Mouse (Mus musculus): ENCODE measurements around the gene Rtl6. TPM values are rescaled to one million over a fixed set of nuclear protein-coding genes. Genes with fewer than 3 reads are reported as not detected.

Gene Rtl6
- total RNA-seq, 2 experiments from 2014 or later, result 3.4 to 4.3 TPM

- no peak overlapping the region for H3K4me3 ChIP-seq
- no peak for DNase-seq
- no peak overlapping the region for H3K27ac ChIP-seq
- intact Hi-C loops (cut with DNase I), result no loop called here
- TF ChIP-seq CTCF (IDR thresholded peaks at IDR 0.05), result no peak
Observed at GRCm38 (mm10) chr15:84577019-84577418, 19.4 kb upstream of the Rtl6 start.

DNA sequence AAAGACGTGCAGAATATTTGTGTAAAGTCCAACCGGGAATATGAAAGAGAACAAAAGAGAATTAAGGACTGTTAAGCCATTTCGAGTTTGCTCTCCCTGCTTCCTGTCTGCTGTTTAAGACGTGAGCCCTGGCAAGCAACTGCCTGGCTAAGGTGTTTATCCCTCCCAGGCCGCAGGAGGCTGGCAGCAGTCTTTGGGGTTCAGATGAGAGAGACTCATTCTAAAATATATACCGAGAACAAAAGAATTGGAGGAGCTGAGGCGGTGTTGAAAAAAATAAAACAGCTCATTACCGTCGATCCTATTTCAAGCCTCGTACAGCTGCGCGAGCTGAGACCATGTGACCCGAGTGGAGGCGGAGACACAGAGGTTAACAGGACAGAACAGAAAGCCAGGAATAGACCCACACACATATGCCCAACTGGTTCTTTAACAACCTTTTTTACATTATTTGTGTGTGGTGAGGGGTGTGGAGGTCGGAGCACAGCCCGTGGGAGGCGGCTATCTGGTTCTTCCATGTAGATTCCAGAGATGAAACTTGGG, 9.0 kb upstream of the Rtl6 start:
- TF ChIP-seq CTCF (IDR thresholded peaks at IDR 0.05), result no peak
- intact Hi-C loops (cut with DNase I), result no loop called here
- Histone ChIP-seq H3K27ac (no peak overlapping the region), H3K4me3 (peak overlapping the region; percentile 17; the same call in 1 of the 2 replicates)
- no peak for DNase-seq

- intact Hi-C loops (cut with DNase I), result no loop called here
- no peak for DNase-seq
- Histone ChIP-seq H3K27ac (no peak overlapping the region), H3K4me3 (no peak overlapping the region)
- no peak for TF ChIP-seq CTCF (IDR thresholded peaks at IDR 0.05)
Observed at GRCm38 (mm10) chr15:84561501-84561900, 3.9 kb upstream of the Rtl6 start.

DNA sequence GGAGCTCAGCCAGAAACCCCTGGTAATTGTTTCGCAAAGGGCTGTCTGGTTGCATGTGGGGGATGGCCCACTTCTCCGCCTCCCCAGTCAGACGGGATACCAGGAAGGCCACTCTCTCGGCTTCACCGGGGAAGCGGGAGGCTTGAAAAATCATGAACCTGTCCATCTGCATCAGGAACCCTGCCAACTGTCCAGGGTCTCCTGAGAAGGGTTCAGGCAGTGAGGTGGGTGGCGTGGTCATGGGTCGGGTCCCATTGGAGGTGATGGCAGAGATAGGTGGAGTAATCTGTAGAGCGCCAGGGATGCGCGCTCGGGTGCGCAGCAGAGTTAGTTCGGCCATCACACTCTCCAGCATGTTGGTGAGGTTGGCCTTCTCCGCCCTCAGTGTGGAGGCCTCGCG, 949 bp downstream of the Rtl6 start:
- intact Hi-C loops (cut with DNase I), result no loop called here
- no peak for TF ChIP-seq CTCF (IDR thresholded peaks at IDR 0.05)
- DNase-seq, result no peak
- peak overlapping the region; percentile 86 for H3K4me3 ChIP-seq
- H3K27ac ChIP-seq, result no peak overlapping the region

GRCm38 (mm10) chr15:84551065-84551464, 6.6 kb downstream of the Rtl6 start:
- DNase-seq, result no peak
- intact Hi-C loops (cut with DNase I), result no loop called here
- no peak for TF ChIP-seq CTCF (IDR thresholded peaks at IDR 0.05)
- H3K27ac ChIP-seq, result no peak overlapping the region
- H3K4me3 ChIP-seq, result no peak overlapping the region

DNA sequence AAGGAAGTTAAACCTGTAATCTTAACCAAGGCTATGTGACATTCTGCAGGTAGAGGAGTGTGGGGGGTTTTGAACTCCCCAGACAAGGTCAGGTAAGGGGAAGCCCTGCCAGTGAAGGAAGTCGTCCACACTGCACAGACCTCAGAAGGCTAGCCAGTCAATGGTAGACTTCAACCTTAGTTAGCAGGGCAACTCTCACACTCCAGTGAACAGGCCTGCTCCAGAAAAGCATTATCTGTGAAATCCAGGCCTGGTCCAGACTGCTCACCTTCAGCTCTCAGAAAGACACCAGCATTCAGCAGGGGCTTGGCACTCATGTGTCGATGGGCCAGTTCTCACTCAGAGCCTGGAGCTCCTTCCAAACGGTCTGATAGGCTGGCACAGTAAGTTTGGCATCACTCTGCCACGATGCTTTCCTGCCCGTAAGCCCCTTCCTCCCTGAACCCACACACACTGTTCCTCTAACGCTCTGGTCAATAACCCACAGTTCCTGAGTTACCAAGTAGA, 8.3 kb downstream of the Rtl6 start:
- TF ChIP-seq CTCF (IDR thresholded peaks at IDR 0.05), result no peak
- no peak for DNase-seq
- Histone ChIP-seq H3K27ac (no peak overlapping the region), H3K4me3 (no peak overlapping the region)
- intact Hi-C loops (cut with DNase I), result no loop called here

- intact Hi-C loops (cut with DNase I), result no loop called here
- DNase-seq, result no peak
- TF ChIP-seq CTCF (IDR thresholded peaks at IDR 0.05), result no peak
- H3K27ac ChIP-seq, result no peak overlapping the region
- H3K4me3 ChIP-seq, result no peak overlapping the region
Observed at GRCm38 (mm10) chr15:84546028-84546427, 11.6 kb downstream of the Rtl6 start.

- H3K4me3 ChIP-seq, result no peak overlapping the region
- H3K27ac ChIP-seq, result no peak overlapping the region
- intact Hi-C loops (cut with DNase I), result no loop called here
- no peak for TF ChIP-seq CTCF (IDR thresholded peaks at IDR 0.05)
- no peak for DNase-seq
Observed at GRCm38 (mm10) chr15:84541175-84541574, 16.4 kb downstream of the Rtl6 start.

- H3K27ac ChIP-seq, result no peak overlapping the region
- intact Hi-C loops (cut with DNase I), result no loop called here
- TF ChIP-seq CTCF (IDR thresholded peaks at IDR 0.05), result no peak
- no peak overlapping the region for H3K4me3 ChIP-seq
- no peak for DNase-seq
Observed at GRCm38 (mm10) chr15:84538974-84539588, 18.5 kb downstream of the Rtl6 start.

DNA sequence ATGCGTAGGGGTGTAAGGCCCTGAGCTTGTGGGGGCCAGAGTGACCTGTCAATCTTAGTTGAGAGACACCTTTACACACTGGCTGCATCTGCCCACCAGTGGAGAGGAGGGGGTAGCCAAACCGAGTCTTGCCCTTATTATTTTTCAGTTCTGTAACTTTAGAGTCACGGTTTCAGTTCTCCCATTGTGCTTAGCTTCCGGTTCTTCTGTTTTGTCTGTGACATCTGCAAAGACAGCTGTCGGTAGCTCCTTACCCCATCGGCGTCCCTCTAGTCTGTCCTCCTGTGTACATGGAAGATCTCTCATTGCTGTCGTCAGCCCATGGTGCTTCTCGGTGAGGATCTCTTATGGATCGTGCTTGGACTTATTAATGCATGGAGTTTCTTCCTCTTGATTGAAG, 20.5 kb downstream of the Rtl6 start:
- no peak overlapping the region for H3K4me3 ChIP-seq
- H3K27ac ChIP-seq, result no peak overlapping the region
- no peak for DNase-seq
- intact Hi-C loops (cut with DNase I), result loop anchor here (2.0 kb wide), 1 partner anchor 80 kb away; no protein-coding TSS in a partner anchor
- no peak for TF ChIP-seq CTCF (IDR thresholded peaks at IDR 0.05)

DNA sequence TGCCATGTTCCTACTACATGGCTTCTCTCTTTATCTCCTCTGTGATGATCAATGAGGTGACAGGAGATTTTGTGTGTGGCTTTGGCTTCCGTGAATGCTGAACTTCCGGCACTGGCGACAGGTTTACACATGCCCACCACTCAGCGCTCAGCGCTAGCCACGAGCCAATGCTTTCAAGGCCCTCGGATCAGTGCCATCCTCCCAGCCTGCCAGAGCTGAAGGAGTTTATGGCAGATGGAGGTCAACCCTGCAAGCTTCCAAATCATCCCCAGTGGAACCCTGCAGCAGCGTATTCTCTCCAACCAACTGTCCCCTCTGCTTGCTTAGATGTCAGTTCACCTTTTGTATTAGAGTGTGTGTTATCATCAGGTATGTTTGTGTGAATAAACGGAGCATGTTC, 21.0 kb downstream of the Rtl6 start:
- intact Hi-C loops (cut with DNase I), result loop anchor here (2.0 kb wide), 1 partner anchor 80 kb away; no protein-coding TSS in a partner anchor
- H3K4me3 ChIP-seq, result no peak overlapping the region
- no peak for TF ChIP-seq CTCF (IDR thresholded peaks at IDR 0.05)
- no peak overlapping the region for H3K27ac ChIP-seq
- no peak for DNase-seq

GRCm38 (mm10) chr15:84535953-84536352, 21.7 kb downstream of the Rtl6 start:
- intact Hi-C loops (cut with DNase I), result loop anchor here (2.0 kb wide), 1 partner anchor 81 kb away; no protein-coding TSS in a partner anchor
- TF ChIP-seq CTCF (IDR thresholded peaks at IDR 0.05), result peak; percentile 67
- no peak for DNase-seq
- Histone ChIP-seq H3K4me3 (no peak overlapping the region), H3K27ac (no peak overlapping the region)

DNA sequence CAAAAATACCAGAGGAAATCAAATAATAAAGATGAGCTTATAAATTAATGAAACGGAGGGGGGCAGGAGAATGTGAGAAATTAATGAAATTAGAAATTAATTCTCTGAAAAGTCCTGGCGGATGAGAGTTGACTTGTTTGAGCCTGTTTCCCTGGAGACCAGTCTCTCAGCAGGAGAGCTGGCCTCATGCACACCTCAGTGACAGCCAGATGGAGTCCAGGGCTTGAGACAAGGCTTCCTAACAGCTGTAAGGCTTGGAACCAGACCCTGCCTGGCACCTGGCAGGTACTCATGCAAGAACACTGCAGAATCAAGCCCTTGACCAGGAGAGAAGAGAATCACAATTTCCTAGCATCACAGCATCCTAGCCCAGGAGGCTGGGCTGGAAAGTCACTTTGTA, 25.4 kb downstream of the Rtl6 start:
- no peak for DNase-seq
- intact Hi-C loops (cut with DNase I), result no loop called here
- H3K27ac ChIP-seq, result no peak overlapping the region
- no peak for TF ChIP-seq CTCF (IDR thresholded peaks at IDR 0.05)
- no peak overlapping the region for H3K4me3 ChIP-seq

DNA sequence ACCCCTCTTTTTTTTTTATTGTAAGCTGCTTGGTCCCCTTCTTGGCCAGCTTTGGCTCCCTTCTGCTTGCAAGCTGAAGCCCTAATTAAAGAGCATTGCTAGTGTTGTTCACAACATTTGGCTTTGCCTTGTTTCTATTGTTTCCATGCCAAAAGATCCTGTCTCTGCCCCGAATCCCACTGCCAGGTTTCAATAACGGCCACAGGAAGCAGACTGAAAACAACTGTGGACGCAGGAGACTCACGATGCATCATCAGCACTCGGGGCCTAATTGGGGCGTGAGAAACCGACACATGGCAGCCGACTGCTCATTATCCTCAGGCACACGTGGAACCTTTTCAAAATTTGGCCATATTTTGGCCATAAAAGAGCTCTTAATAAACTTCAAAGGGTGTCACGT, 26.1 kb downstream of the Rtl6 start:
- no peak for TF ChIP-seq CTCF (IDR thresholded peaks at IDR 0.05)
- DNase-seq, result no peak
- intact Hi-C loops (cut with DNase I), result no loop called here
- H3K4me3 ChIP-seq, result no peak overlapping the region
- H3K27ac ChIP-seq, result no peak overlapping the region
